Mouse (Mus musculus): ENCODE results near the gene Clnk. TPM values are rescaled to one million over a fixed set of nuclear protein-coding genes. Genes with fewer than 3 reads are reported as not detected.

Gene Clnk
- total and polyA plus RNA-seq, 3 experiments = not detected

GRCm38 (mm10) chr5:38708940-38709581 lies 167.6 kb downstream of the Clnk start:
- Histone ChIP-seq H3K9ac (ENCODE audit: control insufficient read depth, low read depth, low read length, poor library complexity, severe bottlenecking) (no peak overlapping the region), H3K9me3 (replicated peaks; ENCODE audit: insufficient read depth, low read length) (no peaks in the 10 kb centered on the region), H3K4me1 (ENCODE audit: control insufficient read depth in 1 of 2, insufficient read depth in 2 of 2, low read length in 2 of 2) (no peaks in the 10 kb centered on the region), H3K27me3 (ENCODE audit: control insufficient read depth in 1 of 2, insufficient read depth in 2 of 2, low read length in 2 of 2) (no peaks in the 10 kb centered on the region), H3K79me2 (ENCODE audit: control insufficient read depth, insufficient read depth, low read length, poor library complexity) (no peaks in the 10 kb centered on the region), H3K36me3 (ENCODE audit: control insufficient read depth in 1 of 2, insufficient read depth in 2 of 2, low read length in 2 of 2) (no peaks in the 10 kb centered on the region), H3K27ac (ENCODE audit: control insufficient read depth, low read depth, low read length) (no peak overlapping the region), H3K4me3 (ENCODE audit: control insufficient read depth in 1 of 2, insufficient read depth in 1 of 2, low read depth in 2 of 2, low read length in 2 of 2) (no peak overlapping the region)
- no peak for DNase-seq (ENCODE audit: low read depth, low spot score)
- TF ChIP-seq SIN3A (IDR thresholded peaks at IDR 0.05; ENCODE audit: low read length) (no peak), SMC3 (IDR thresholded peaks at IDR 0.05; ENCODE audit: low read depth, low read length) (no peak), ETS1 (IDR thresholded peaks at IDR 0.05; ENCODE audit: low read depth, low read length) (no peak), MXI1 (IDR thresholded peaks at IDR 0.05; ENCODE audit: low read depth, low read length) (no peak), MAX (IDR thresholded peaks at IDR 0.05; ENCODE audit: low read length) (no peak)

GRCm38 (mm10) chr5:38707364-38708075 lies 169.1 kb downstream of the Clnk start:
- Histone ChIP-seq H3K27me3 (ENCODE audit: control insufficient read depth in 1 of 2, insufficient read depth in 2 of 2, low read length in 2 of 2) (no peaks in the 10 kb centered on the region), H3K27ac (ENCODE audit: control insufficient read depth, low read depth, low read length) (no peak overlapping the region), H3K36me3 (ENCODE audit: control insufficient read depth in 1 of 2, insufficient read depth in 2 of 2, low read length in 2 of 2) (no peaks in the 10 kb centered on the region), H3K4me1 (ENCODE audit: control insufficient read depth in 1 of 2, insufficient read depth in 2 of 2, low read length in 2 of 2) (no peaks in the 10 kb centered on the region), H3K9ac (ENCODE audit: control insufficient read depth, low read depth, low read length, poor library complexity, severe bottlenecking) (no peak overlapping the region), H3K79me2 (ENCODE audit: control insufficient read depth, insufficient read depth, low read length, poor library complexity) (no peaks in the 10 kb centered on the region), H3K9me3 (replicated peaks; ENCODE audit: insufficient read depth, low read length) (no peaks in the 10 kb centered on the region), H3K4me3 (ENCODE audit: control insufficient read depth in 1 of 2, insufficient read depth in 1 of 2, low read depth in 2 of 2, low read length in 2 of 2) (no peak overlapping the region)
- TF ChIP-seq NELFE (IDR thresholded peaks at IDR 0.05; ENCODE audit: low read depth, low read length) = no peak
- no peak for TF ChIP-seq TAL1 (IDR thresholded peaks at IDR 0.05; ENCODE audit: low read length)
- TF ChIP-seq ZMIZ1 (IDR thresholded peaks at IDR 0.05; ENCODE audit: low read depth, low read length) = no peak
- TF ChIP-seq MAFK (IDR thresholded peaks at IDR 0.05; ENCODE audit: borderline replicate concordance, low read depth, low read length) = no peak
- TF ChIP-seq GATA1 (IDR thresholded peaks at IDR 0.05; ENCODE audit: low read depth, low read length) = no peak
- TF ChIP-seq E2F4 (IDR thresholded peaks at IDR 0.05; ENCODE audit: borderline replicate concordance, low read depth, low read length) = no peak
- no peak for TF ChIP-seq ETS1 (IDR thresholded peaks at IDR 0.05; ENCODE audit: low read depth, low read length)
- TF ChIP-seq SMC3 (IDR thresholded peaks at IDR 0.05; ENCODE audit: low read depth, low read length) = no peak
- no peak for TF ChIP-seq MAX (IDR thresholded peaks at IDR 0.05; ENCODE audit: low read length)
- no peak for TF ChIP-seq RAD21 (IDR thresholded peaks at IDR 0.05; ENCODE audit: low read depth, low read length)
- TF ChIP-seq ZKSCAN1 (IDR thresholded peaks at IDR 0.05; ENCODE audit: low read depth, low read length) = no peak
- no peak for TF ChIP-seq MYC (IDR thresholded peaks at IDR 0.05; ENCODE audit: low read depth, low read length)
- no peak for TF ChIP-seq USF2 (IDR thresholded peaks at IDR 0.05; ENCODE audit: borderline replicate concordance in 1 of 2, insufficient read depth in 1 of 2, low read depth in 1 of 2, low read length in 2 of 2)
- TF ChIP-seq POLR2AphosphoS2 (IDR thresholded peaks at IDR 0.05; ENCODE audit: low read length) = no peak
- no peak for TF ChIP-seq MYB (IDR thresholded peaks at IDR 0.05; ENCODE audit: low read depth, low read length)
- TF ChIP-seq CHD2 (IDR thresholded peaks at IDR 0.05; ENCODE audit: low read length) = no peak
- no peak for TF ChIP-seq POLR2A (IDR thresholded peaks at IDR 0.05; ENCODE audit: control insufficient read depth in 1 of 2, insufficient read depth in 1 of 2, low read depth in 1 of 2, low read length in 2 of 2, poor library complexity in 1 of 2)
- no peak for TF ChIP-seq EP300 (IDR thresholded peaks at IDR 0.05; ENCODE audit: low read depth in 1 of 2, low read length in 2 of 2)
- no peak for TF ChIP-seq MXI1 (IDR thresholded peaks at IDR 0.05; ENCODE audit: low read depth, low read length)
- TF ChIP-seq CHD1 (IDR thresholded peaks at IDR 0.05; ENCODE audit: low read depth, low read length) = no peak
- no peak for DNase-seq (ENCODE audit: low read depth, low spot score)

Data from MEL (cell line).